Comparison of ENCODE assay signal across 13 mouse cellular contexts in genomic region chr19:27332207-27332794, GRCm38 (mm10). TPM values are rescaled to one million over a fixed set of nuclear protein-coding genes. Genes with fewer than 3 reads are reported as not detected.
A peak's percentile ranks its signal among the peaks of the same experiment; 100 is the strongest.
DNase-seq lines count a peak whose midpoint lies in the region; ATAC-seq and TF ChIP-seq lines count a peak whose summit lies in the region.
"Had no signal": no experiment of that assay in that cellular context is flagged by ENCODE, and none has a peak within 500 bp of the region (broad histone marks: within the 10 kb centered on the region; RNA-seq: fewer than 3 reads in every experiment).

No protein-coding gene starts in this region.

- no peak for ATAC-seq in hindbrain, postnatal 0 days
- ATAC-seq in hindbrain, embryonic 13.5 days (ENCODE audit: low FRiP score) = no peak
- no peak for ATAC-seq in midbrain, postnatal 0 days (ENCODE audit: low FRiP score)
- no peak for ATAC-seq in midbrain, embryonic 15.5 days (replicated peaks)
- ATAC-seq in stomach, postnatal 0 days (ENCODE audit: low FRiP score, low TSS enrichment) = no peak

- H3K4me1 ChIP-seq in hindbrain, postnatal 0 days (ENCODE audit: insufficient read depth, low read length) = no peaks in the 10 kb centered on the region
- H3K4me1 ChIP-seq in hindbrain, embryonic 13.5 days (replicated peaks) = peaks cover 10% of the 10 kb centered on the region
- no peaks in the 10 kb centered on the region for H3K4me1 ChIP-seq in midbrain, postnatal 0 days (ENCODE audit: insufficient read depth, low read length)
- no peaks in the 10 kb centered on the region for H3K4me1 ChIP-seq in midbrain, embryonic 15.5 days
- no peaks in the 10 kb centered on the region for H3K4me1 ChIP-seq in stomach, postnatal 0 days (replicated peaks; ENCODE audit: control insufficient read depth, insufficient read depth)

- H3K36me3 ChIP-seq in hindbrain, postnatal 0 days (ENCODE audit: insufficient read depth, low read length) = no peaks in the 10 kb centered on the region
- H3K36me3 ChIP-seq in hindbrain, embryonic 13.5 days = no peaks in the 10 kb centered on the region
- H3K36me3 ChIP-seq in midbrain, postnatal 0 days (ENCODE audit: insufficient read depth, low read length) = no peaks in the 10 kb centered on the region
- no peaks in the 10 kb centered on the region for H3K36me3 ChIP-seq in midbrain, embryonic 15.5 days (replicated peaks)
- no peaks in the 10 kb centered on the region for H3K36me3 ChIP-seq in stomach, postnatal 0 days (ENCODE audit: control insufficient read depth, insufficient read depth, low read length)
- H3K36me3 ChIP-seq: embryonic facial prominence, embryonic 12.5 days; hindbrain, embryonic 12.5 days; limb, embryonic 15.5 days had no signal

- H3K9me3 ChIP-seq in hindbrain, postnatal 0 days (ENCODE audit: low read length) = no peaks in the 10 kb centered on the region
- H3K9me3 ChIP-seq in hindbrain, embryonic 13.5 days = no peaks in the 10 kb centered on the region
- H3K9me3 ChIP-seq in midbrain, postnatal 0 days (ENCODE audit: low read length) = no peaks in the 10 kb centered on the region
- no peaks in the 10 kb centered on the region for H3K9me3 ChIP-seq in midbrain, embryonic 15.5 days
- H3K9me3 ChIP-seq in stomach, postnatal 0 days (ENCODE audit: control insufficient read depth, low read length) = no peaks in the 10 kb centered on the region
- H3K9me3 ChIP-seq: embryonic facial prominence, embryonic 12.5 days; hindbrain, embryonic 12.5 days; limb, embryonic 15.5 days had no signal

- 45% methylated on average over 6 of the region's 6 CpGs for WGBS in hindbrain, postnatal 0 days
- WGBS in hindbrain, embryonic 13.5 days = 48% methylated on average over 6 of the region's 6 CpGs
- 48% methylated on average over 6 of the region's 6 CpGs for WGBS in midbrain, postnatal 0 days
- 45% methylated on average over 6 of the region's 6 CpGs for WGBS in midbrain, embryonic 15.5 days
- WGBS in stomach, postnatal 0 days = 58% methylated on average over 6 of the region's 6 CpGs

- DNase-seq in hindbrain, postnatal 0 days (ENCODE audit: low spot score) = peak; percentile 18
- peak; percentile 19 for DNase-seq in midbrain, postnatal 0 days (ENCODE audit: low spot score)
- peak; percentile 52 for DNase-seq in embryo, embryonic 11 days
- DNase-seq in stomach, postnatal 0 days (ENCODE audit: low spot score) = no peak
- no peak for DNase-seq in right cerebral cortex, postnatal 10 days (ENCODE audit: low spot score in 2 of 2)
- DNase-seq: adrenal gland, postnatal 36 days; gastrocnemius, postnatal 25 days had no signal

- no peak for TF ChIP-seq EP300 in stomach, postnatal 0 days (optimal IDR thresholded peaks at IDR 0.05)

- H3K4me3 ChIP-seq in hindbrain, postnatal 0 days (ENCODE audit: low read length) = no peak overlapping the region
- no peak overlapping the region for H3K4me3 ChIP-seq in hindbrain, embryonic 13.5 days
- H3K4me3 ChIP-seq in midbrain, postnatal 0 days (ENCODE audit: low read depth, low read length) = no peak overlapping the region
- no peak overlapping the region for H3K4me3 ChIP-seq in midbrain, embryonic 15.5 days
- H3K4me3 ChIP-seq in stomach, postnatal 0 days (ENCODE audit: low read depth, low read length) = no peak overlapping the region
- H3K4me3 ChIP-seq: embryonic facial prominence, embryonic 12.5 days; hindbrain, embryonic 12.5 days; limb, embryonic 15.5 days had no signal

- no peaks in the 10 kb centered on the region for H3K27me3 ChIP-seq in hindbrain, postnatal 0 days (ENCODE audit: insufficient read depth, low read length)
- no peaks in the 10 kb centered on the region for H3K27me3 ChIP-seq in hindbrain, embryonic 13.5 days
- H3K27me3 ChIP-seq in midbrain, postnatal 0 days (ENCODE audit: insufficient read depth, low read length) = no peaks in the 10 kb centered on the region
- H3K27me3 ChIP-seq in midbrain, embryonic 15.5 days (replicated peaks) = no peaks in the 10 kb centered on the region
- no peaks in the 10 kb centered on the region for H3K27me3 ChIP-seq in stomach, postnatal 0 days (ENCODE audit: control insufficient read depth, insufficient read depth, low read length)
- H3K27me3 ChIP-seq: embryonic facial prominence, embryonic 12.5 days; hindbrain, embryonic 12.5 days had no signal

- H3K27ac ChIP-seq in hindbrain, postnatal 0 days = no peak overlapping the region
- no peak overlapping the region for H3K27ac ChIP-seq in hindbrain, embryonic 13.5 days
- no peak overlapping the region for H3K27ac ChIP-seq in midbrain, postnatal 0 days (ENCODE audit: low read depth, low read length)
- no peak overlapping the region for H3K27ac ChIP-seq in midbrain, embryonic 15.5 days
- no peak overlapping the region for H3K27ac ChIP-seq in stomach, postnatal 0 days (replicated peaks)
- H3K27ac ChIP-seq: embryonic facial prominence, embryonic 12.5 days; hindbrain, embryonic 12.5 days; limb, embryonic 15.5 days had no signal

- no peak overlapping the region for H3K4me2 ChIP-seq in hindbrain, postnatal 0 days (ENCODE audit: low read depth, low read length)
- no peak overlapping the region for H3K4me2 ChIP-seq in hindbrain, embryonic 13.5 days
- H3K4me2 ChIP-seq in midbrain, postnatal 0 days (ENCODE audit: low read depth, low read length, poor library complexity, severe bottlenecking) = no peak overlapping the region
- no peak overlapping the region for H3K4me2 ChIP-seq in midbrain, embryonic 15.5 days
- no peak overlapping the region for H3K4me2 ChIP-seq in stomach, postnatal 0 days (replicated peaks; ENCODE audit: low read depth)
- H3K4me2 ChIP-seq: embryonic facial prominence, embryonic 12.5 days; hindbrain, embryonic 12.5 days; limb, embryonic 15.5 days had no signal

- H3K9ac ChIP-seq in hindbrain, postnatal 0 days (replicated peaks; ENCODE audit: low read length) = no peak overlapping the region
- no peak overlapping the region for H3K9ac ChIP-seq in hindbrain, embryonic 13.5 days
- no peak overlapping the region for H3K9ac ChIP-seq in midbrain, postnatal 0 days (replicated peaks; ENCODE audit: low read length, poor library complexity, severe bottlenecking)
- H3K9ac ChIP-seq in midbrain, embryonic 15.5 days = no peak overlapping the region
- H3K9ac ChIP-seq in stomach, postnatal 0 days (ENCODE audit: low read length) = no peak overlapping the region
- H3K9ac ChIP-seq: embryonic facial prominence, embryonic 12.5 days; hindbrain, embryonic 12.5 days; limb, embryonic 15.5 days had no signal

- TF ChIP-seq CTCF in hindbrain, postnatal 0 days (IDR thresholded peaks at IDR 0.05; ENCODE audit: low read depth) = peak; percentile 19
- TF ChIP-seq CTCF in midbrain, postnatal 0 days (IDR thresholded peaks at IDR 0.05) = peak; percentile 42
- peak; percentile 70 for TF ChIP-seq CTCF in stomach, postnatal 0 days (IDR thresholded peaks at IDR 0.05; ENCODE audit: low read depth)

RNA-seq across cellular contexts. Expression of gene Kcnv2, which starts 9.9 kb away (rescaled TPM):
- 0.36 and 0.58 TPM in 2 replicates for total RNA-seq in hindbrain, postnatal 0 days (2014; rRNA removed)
- 0.15 and 0.16 TPM in 2 replicates for polyA plus RNA-seq in hindbrain, postnatal 0 days (2015; fragmentation: Nextera tagmentation; extraction: Ambion mirVana)
- polyA plus RNA-seq in hindbrain, embryonic 13.5 days (2015; fragmentation: Nextera tagmentation; extraction: Ambion mirVana) = 0.09 and 0.17 TPM in 2 replicates
- 0.14 and 0.55 TPM in 2 replicates for total RNA-seq in midbrain, postnatal 0 days (2014; rRNA removed)
- polyA plus RNA-seq in midbrain, postnatal 0 days (2015; fragmentation: Nextera tagmentation; extraction: Ambion mirVana) = 0.06 TPM in 1 of 2 replicates, not detected in the other
- polyA plus RNA-seq in midbrain, embryonic 15.5 days (2015; fragmentation: Nextera tagmentation; extraction: Ambion mirVana) = 0.03 and 0.04 TPM in 2 replicates
- 0.02 and 0.05 TPM in 2 replicates for polyA plus RNA-seq in stomach, postnatal 0 days (2015; fragmentation: Nextera tagmentation; extraction: Ambion mirVana)
- total RNA-seq: MEL had no signal

Comparison
In these comparisons a context has a peak if more than half of its experiments do, and no peak if none do; other contexts are left out.
1. DNase-seq: peak in hindbrain, postnatal 0 days (single experiment), midbrain, postnatal 0 days (single experiment) and embryo, embryonic 11 days (single experiment); none in stomach, postnatal 0 days (single experiment) and right cerebral cortex, postnatal 10 days (0 of 2).
2. CTCF ChIP-seq: peak in every context shown above with its lines; median percentile 70 in stomach, postnatal 0 days; 42 in midbrain, postnatal 0 days; 19 in hindbrain, postnatal 0 days.